Mouse (Mus musculus) left cerebral cortex, postnatal 25 days (tissue): ENCODE results near the gene Egln1. TPM values are rescaled to one million over a fixed set of nuclear protein-coding genes. Genes with fewer than 3 reads are reported as not detected.

ENCODE experiments used
- DNase-seq, 2 experiments: peaks; one replicate each; pipeline ENCODE4 v3.0.0; 2022; ENCODE audit warnings: low spot score in 2 of 2, mixed read lengths in 1 of 2
- intact Hi-C: fragments of 180-260 bp; cut with DNase I; formaldehyde crosslinking; loops from one replicate; pipeline ENCODE4 v1.15.1; 2025
- total RNA-seq, 2 experiments: library from RNA; stranded (reverse); gene quantifications; 2 replicates each; pipeline ENCODE4 v1.2.3; 2021

The Egln1 gene
- total RNA-seq, 2 experiments from 2014 or later: 67.3 to 67.5 TPM

GRCm38 (mm10) chr8:124911938-124912872 lies 36.9 kb downstream of the Egln1 start:
- intact Hi-C loops: no loop called here
- no peak for DNase-seq

GRCm38 (mm10) chr8:124910349-124910748 lies 38.8 kb downstream of the Egln1 start:
- DNase-seq: no peak
- intact Hi-C loops: no loop called here

- DNase-seq: no peak
- intact Hi-C loops: no loop called here
Measured at GRCm38 (mm10) chr8:124909936-124910335, 39.2 kb downstream of the Egln1 start.

- intact Hi-C loops: no loop called here
- no peak for DNase-seq
Measured at GRCm38 (mm10) chr8:124905482-124905881, 43.6 kb downstream of the Egln1 start.

- intact Hi-C loops: no loop called here
- no peak for DNase-seq
Measured at GRCm38 (mm10) chr8:124903198-124903597, 45.9 kb downstream of the Egln1 start.

GRCm38 (mm10) chr8:124898251-124898905 lies 50.7 kb downstream of the Egln1 start:
- no peak for DNase-seq
- intact Hi-C loops: loop anchor here (5.0 kb wide), 2 partner anchors 114 to 134 kb away; partner anchors contain the start of gene Tsnax

GRCm38 (mm10) chr8:124897386-124898250 lies 51.5 kb downstream of the Egln1 start, which contains the start of the genes Exoc8 and Sprtn:
Gene Exoc8, minus strand, starts transcription at chr8:124897705.
Gene Sprtn, plus strand, starts transcription at chr8:124897886.
- intact Hi-C loops: loop anchor here (2.0 to 5.0 kb wide), 3 partner anchors 51 to 135 kb away; partner anchors contain the start of genes Egln1 and Tsnax
- peak; percentile 97 to 98 for DNase-seq

- peak; percentile 73 to 75 for DNase-seq
- intact Hi-C loops: loop anchor here (2.0 to 5.0 kb wide), 3 partner anchors 52 to 135 kb away; partner anchors contain the start of genes Egln1 and Tsnax
Measured at GRCm38 (mm10) chr8:124896632-124897385, 52.3 kb downstream of the Egln1 start.

GRCm38 (mm10) chr8:124896010-124896631 lies 53.0 kb downstream of the Egln1 start:
- intact Hi-C loops: loop anchor here (2.0 to 5.0 kb wide), 3 partner anchors 53 to 136 kb away; partner anchors contain the start of genes Egln1 and Tsnax
- DNase-seq: no peak

GRCm38 (mm10) chr8:124892596-124892995 lies 56.5 kb downstream of the Egln1 start:
- DNase-seq: no peak
- intact Hi-C loops: no loop called here

GRCm38 (mm10) chr8:124888385-124888784 lies 60.7 kb downstream of the Egln1 start:
- intact Hi-C loops: no loop called here
- DNase-seq: no peak

- intact Hi-C loops: no loop called here
Measured at GRCm38 (mm10) chr8:124878946-124879526, 70.1 kb downstream of the Egln1 start.

GRCm38 (mm10) chr8:124878141-124878540 lies 71.0 kb downstream of the Egln1 start:
- intact Hi-C loops: no loop called here
- DNase-seq: peak in 1 of 2 experiments; percentile 59

More at GRCm38 (mm10) chr8:124878946-124879526, 70.1 kb downstream of the Egln1 start:
- no peak for DNase-seq

- intact Hi-C loops: no loop called here
- DNase-seq: no peak
Measured at GRCm38 (mm10) chr8:124872690-124873089, 76.4 kb downstream of the Egln1 start.

GRCm38 (mm10) chr8:124872081-124872480 lies 77.0 kb downstream of the Egln1 start:
- no peak for DNase-seq
- intact Hi-C loops: no loop called here

GRCm38 (mm10) chr8:124871474-124871873 lies 77.7 kb downstream of the Egln1 start:
- DNase-seq: no peak
- intact Hi-C loops: no loop called here

- DNase-seq: no peak
- intact Hi-C loops: no loop called here
Measured at GRCm38 (mm10) chr8:124869708-124870107, 79.4 kb downstream of the Egln1 start.

GRCm38 (mm10) chr8:124867126-124867525 lies 82.0 kb downstream of the Egln1 start:
- intact Hi-C loops: no loop called here
- no peak for DNase-seq
